Mouse (Mus musculus) A20 (cell line): Measurements from ENCODE around the gene Slc12a3.

ENCODE experiments used
- DNase-seq: peaks from one replicate; pipeline ENCODE4 v3.0.0-alpha.2; 2011; ENCODE audit warnings: low read depth, low spot score

The Slc12a3 gene

DNA sequence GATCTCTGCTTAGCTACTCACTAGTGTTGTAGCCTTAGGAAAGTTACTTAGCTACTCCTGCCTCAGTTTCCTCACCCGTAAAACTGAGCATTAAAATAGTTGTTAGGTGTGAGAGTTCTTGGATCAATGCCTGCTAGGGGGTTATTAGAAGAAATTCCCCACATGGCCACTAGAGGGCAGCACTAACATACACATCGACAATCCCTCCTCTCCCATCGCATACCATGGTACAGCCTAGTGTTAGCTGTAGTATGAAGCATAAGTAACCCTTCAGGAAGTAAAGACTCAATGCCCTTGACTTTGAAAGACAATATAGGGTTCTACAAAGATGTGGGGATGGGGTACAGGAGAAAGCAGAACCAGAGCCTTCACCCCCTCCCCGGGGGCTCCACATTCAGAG lies 1.7 kb downstream of the Slc12a3 start:
- DNase-seq = peak; percentile 73

DNA sequence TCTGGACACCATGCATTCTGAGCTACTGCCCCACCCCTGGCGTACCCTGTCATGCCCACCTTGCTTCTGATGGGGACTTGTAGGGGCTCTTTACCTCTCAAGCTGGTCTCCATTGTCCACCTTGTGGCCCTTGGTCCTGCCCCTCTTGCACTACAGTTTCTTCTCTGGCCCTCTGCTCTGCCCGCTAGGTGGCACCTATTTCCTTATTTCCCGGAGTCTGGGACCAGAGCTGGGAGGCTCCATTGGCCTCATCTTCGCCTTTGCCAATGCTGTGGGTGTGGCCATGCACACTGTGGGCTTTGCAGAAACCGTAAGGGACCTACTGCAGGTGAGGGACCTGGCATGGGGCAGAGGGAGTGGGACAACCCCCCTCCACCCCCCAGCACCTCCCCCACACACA lies 4.3 kb downstream of the Slc12a3 start:
- DNase-seq = peak; percentile 58

DNA sequence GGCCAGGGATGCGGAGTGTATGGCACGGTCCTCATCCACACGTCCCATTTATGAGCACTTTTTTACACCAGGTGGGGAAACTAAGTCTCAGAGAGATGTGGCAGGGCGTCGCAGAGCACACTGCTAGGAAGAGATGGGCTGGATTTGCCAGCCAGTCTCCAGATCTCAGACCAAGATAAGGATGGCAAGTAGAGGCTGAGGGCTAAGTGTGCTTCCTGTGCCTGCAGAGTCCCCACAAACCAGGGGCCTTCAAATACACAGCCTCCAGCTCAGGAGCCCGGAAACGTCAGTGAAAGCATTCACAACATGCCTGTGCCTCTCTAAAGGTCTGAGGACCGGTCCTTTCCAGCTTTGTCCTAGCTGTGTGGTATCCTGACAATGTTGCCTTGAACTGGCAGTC lies 8.6 kb downstream of the Slc12a3 start:
- DNase-seq = no peak

DNA sequence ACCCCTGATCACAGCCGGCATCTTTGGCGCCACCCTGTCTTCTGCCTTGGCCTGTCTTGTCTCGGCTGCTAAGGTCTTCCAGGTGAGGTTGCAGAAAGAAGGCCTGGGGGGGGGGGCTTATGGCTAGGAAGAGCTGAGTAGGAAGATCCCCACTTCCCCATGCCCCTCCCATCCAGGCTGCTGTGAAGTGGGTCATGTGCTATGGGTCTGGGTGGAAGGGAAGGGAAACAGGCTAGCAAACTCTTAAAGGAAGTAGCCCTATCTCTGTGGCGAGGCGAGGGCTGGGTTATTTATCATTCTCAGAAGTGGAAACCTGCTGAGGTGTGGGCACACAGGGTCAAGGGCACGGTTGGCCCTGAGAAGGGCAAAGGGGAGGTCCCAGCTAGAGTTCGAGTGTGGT lies 11.8 kb downstream of the Slc12a3 start:
- DNase-seq = no peak

DNA sequence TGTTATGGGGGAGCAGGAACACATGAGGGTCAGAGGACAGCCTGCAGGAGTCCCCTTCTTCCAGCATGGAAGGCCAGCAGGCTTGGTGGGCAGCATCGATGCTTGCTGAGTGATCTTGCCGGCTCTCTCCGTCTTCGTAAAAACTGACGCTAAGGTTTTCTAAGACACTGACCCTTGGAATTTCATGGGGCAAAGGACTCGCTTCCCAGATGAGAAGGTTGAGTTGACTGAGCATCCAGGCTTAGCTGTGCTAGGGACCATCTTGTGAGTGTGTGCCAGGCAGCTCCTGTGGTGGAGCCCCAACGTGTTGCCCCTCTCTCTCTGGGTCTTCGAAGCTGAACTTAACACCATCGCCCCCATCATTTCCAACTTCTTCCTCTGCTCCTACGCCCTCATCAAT lies 13.7 kb downstream of the Slc12a3 start:
- no peak for DNase-seq

DNA sequence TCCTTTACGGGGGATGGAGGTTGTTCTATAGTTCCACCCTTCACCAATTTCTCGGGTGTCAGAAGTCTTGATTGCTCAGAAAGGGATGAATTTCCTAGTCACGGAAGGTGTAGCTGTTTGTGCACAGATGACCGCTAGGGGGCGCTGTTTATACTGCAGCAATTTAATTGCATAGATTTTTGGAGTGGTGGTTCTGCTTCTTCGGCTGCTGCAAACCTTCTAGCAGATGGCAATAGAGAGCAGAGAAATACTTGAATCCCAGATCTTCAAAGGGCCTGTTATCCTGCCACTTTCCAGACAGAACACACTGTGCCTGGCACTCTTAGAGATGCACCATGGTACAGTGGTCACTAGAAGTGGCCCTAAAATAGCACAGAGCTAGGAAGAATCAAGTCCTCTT lies 14.3 kb downstream of the Slc12a3 start:
- peak; percentile 82 for DNase-seq

DNA sequence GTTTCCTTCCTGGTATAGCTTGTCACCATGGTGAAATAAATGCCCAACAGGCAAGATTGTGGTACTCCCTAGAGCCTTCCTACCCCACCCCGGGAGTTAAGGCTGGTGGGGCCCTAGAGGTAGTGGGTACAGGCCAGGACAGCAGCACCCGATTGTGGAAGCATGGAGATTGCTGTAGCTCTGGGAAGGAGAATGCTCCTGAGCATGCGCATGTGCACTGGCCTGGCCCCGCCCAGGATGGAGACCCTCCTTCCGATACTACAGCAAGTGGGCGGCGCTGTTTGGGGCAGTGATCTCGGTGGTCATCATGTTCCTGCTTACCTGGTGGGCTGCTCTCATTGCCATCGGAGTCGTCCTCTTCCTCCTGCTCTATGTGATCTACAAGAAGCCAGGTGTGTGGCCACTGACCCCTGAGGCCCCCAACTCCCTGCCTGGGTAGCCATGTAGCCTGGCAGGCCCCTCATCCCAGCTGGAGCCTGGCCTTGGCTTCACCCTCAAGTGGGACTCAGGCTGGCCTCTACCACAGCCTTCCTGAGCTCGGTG lies 14.8 kb downstream of the Slc12a3 start:
- DNase-seq = no peak

DNA sequence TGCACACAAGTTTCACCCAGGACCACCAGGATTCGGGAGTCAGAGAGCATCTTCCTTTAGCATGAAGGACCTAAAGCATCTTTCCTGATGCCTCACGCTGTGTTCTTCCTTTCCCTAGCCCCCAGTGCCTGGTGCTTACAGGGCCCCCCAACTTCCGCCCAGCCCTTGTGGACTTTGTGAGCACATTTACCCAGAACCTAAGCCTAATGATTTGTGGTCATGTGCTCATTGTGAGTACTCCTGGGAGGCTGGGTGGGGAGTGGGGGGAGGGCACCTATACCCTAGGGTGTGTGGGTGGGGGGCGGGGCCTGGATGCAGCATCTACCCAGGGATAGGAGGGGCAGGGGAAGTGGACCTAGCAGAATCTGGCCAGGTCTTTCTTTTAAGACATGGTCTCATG lies 16.7 kb downstream of the Slc12a3 start:
- DNase-seq = no peak

DNA sequence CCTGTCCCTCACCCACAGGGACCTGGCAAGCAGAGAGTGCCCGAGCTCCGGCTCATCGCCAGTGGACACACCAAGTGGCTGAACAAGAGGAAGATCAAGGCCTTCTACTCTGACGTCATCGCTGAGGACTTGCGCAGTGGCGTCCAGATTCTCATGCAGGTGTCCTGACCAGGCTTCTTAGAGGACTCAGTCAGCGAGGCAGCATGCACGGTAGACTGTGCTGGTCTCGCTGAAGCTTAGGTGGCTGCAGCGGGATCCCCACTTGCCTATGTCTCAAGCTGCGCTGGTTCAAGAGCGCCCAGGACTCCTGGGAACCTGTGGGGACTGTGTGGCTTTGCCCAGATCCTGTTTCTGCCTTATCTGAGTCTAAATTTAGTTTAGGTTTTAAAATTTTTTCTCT lies 17.3 kb downstream of the Slc12a3 start:
- peak; percentile 70 for DNase-seq

DNA sequence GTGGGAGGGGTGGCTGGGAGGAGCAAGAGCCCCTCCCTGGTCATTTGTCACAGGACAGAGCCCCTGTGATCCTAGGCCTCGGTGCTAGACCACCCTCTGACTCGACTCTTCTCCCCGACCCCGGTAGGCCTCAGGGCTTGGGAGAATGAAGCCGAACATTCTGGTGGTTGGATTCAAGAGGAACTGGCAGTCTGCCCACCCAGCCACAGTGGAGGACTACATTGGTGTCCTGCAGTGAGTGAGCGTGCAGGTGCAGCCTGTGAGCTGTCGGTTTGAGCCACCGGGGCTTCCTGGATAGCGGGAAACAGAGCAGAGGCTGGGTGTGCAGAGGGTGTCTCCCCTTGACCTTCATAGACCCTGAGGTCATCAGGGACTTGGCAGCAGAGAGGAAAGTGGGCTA lies 19.4 kb downstream of the Slc12a3 start:
- no peak for DNase-seq

DNA sequence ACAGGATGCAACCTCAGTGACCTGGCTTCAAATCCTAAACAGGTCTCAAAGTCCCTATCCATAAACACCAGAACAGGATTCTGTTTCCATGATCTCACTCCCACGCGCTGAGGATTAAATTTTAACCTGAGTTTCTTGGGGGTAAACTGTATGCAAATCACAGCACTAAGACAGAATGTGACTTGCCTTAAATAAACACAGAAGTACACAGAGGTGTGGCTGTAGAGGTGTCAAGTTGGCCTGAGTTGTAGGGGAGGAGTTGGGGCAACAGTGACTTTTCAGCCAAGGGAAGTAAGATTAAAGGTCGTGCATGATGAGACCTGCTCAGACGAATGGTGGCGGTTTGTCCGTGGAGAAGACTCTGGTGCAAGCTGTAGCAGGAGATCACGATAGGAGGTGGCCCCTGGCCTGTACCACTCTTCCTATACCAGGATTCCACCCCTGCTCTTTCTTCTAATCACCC lies 25.1 kb downstream of the Slc12a3 start:
- DNase-seq = peak; percentile 78

DNA sequence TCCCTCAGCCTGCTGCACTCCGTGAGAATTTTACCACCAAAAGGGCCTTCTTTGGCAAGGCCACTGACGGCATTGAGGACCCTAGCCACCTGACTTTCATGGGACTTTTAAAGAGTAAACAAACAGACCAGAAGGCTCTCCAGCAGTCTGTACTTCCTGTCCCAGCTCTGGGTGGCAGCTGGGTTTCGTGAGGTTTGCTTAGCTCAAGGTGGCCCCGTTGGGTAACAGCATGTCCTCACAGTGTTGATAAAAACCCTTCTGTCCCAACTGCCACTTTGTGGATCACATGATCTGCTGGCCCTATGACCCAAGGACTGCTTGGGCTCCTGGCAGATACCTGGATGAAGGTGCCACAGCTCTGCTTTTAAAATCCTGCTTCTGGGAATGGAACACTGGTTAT lies 25.6 kb downstream of the Slc12a3 start:
- DNase-seq = peak; percentile 87

DNA sequence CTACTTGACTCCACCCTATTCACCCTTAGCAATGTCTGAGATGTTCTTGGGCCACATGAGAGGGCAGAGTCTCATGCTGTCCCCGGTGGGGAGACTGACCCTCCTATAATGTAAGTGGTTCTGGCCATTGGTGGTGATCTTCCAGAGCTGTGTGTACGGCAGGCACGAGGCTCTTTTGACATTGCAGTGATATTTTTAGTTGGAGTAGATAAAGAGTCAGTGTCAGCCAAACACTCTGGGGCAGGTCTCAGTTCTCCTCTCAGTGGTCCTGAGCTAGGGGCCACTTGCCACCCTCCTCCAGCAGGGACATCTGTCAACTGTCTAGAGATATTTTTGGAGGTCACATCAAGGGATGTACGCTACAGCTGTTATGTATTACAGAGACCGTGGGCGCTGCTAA lies 28.2 kb downstream of the Slc12a3 start:
- no peak for DNase-seq

DNA sequence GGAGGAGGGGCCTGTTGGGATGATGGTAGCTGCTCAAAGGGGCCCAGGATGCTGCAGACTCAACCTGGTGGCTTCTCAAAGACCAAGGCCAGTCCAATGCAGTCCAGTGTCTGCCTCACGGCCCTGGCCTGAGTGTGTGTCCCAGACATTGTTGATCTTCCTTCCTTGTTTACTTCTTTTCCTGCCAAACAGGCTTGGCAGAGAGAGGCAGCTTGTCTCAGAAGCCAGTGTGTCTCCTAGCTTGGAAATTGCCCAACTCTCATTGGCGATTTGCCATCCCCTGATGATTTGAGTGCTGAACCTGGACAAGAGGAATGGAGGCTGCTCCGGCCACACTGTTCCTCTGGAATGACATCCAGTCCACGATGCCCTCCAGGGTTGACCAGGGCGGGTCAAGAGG lies 29.5 kb downstream of the Slc12a3 start:
- DNase-seq = no peak

DNA sequence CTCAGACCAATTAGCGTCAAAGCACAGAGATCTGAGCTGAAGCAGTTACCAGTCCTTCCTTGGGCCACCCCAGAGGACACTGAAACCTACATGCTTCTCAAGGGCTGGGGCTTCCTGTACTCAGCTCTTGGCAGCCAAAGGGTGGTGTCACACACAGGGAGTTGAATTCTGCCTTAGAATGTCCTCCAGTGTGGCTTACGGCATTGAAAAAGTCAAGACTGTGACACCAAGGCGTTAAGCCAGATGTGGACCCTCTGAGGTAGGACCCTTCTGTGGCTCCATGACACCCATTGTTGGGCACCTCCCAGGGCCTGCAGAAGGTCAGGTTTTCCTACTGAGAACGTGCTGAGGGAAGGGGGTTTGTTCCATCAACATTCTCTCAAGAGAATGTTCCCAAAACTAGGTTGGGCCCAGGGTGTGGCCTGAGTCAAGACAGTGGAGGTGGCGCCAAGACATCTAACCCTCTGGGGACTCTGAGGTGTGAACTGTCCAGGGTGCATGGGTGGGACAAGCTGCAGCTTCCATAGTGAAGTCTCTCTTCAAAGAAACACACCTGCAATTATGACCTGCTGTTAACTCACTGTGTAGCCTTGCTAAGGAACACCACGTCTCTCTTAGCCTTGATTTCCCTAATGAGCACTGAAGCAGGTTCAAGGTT lies 32.9 kb downstream of the Slc12a3 start:
- DNase-seq = no peak

DNA sequence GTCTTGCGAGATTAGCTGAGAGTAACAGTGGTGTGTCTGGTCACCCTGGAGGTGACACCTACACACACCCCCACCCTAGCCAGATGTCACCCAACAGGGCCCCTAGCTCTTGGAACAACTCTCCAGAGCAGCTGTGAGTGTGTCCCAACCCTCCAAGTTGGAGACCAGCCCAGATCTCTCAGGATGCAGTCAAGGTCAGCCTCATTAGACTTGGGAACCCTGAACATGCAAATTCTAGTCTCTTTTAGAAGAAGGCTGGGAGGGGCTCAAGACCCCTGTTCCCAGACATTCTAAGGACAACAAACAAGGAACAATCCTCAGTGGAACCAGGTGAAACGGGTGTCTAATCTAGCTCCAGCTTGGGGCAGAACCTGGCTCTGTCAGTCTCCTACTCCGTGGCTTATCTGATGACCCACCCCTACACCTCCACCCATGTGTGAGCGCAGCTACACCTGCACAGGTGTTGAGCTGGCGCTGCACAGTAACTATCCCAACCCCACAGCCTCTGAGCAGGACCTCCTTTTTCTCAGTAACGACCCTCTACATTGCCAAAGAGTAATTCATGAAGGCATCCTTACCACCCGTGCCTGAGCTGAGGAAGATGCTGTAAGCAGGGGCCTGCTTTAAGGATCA lies 33.7 kb downstream of the Slc12a3 start:
- no peak for DNase-seq

DNA sequence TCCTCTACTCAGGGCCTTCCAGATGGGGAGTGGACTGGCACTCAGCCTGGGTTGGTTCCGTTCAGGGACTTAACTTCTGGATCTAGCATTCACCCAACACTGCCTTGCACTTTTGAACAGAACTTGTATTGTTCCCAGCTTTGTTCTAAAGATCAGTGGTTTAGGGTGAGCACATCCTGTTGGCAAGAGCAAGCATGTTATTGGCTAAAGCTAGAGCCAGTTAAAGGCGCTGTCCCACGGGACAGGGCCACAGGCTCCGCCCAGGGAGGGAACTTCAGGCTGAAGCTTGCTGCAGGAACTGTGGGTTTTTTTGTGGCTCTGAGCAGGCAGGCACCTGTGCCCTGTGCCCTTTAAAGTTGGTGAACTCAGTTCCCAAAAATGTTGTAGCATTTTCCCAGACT lies 34.3 kb downstream of the Slc12a3 start:
- peak; percentile 86 for DNase-seq

DNA sequence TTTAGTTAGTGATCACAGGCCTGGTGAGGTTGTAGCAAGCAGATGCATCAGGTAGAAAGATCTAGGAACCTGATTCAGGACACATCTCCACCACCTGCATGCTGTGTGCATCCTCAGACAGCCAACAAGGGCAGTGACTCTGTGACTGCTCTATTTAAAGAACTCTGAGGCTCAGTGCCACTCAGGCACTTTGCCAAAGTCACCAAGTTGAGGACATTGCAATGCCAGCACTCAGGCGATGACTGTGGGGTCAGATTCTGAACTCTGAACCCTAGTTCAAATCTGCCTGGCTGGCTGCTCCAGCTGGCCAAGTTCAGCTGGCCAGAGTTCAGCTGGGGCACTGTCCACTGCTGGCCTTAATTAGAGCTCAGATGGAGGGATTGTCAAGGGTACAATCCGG lies 34.9 kb downstream of the Slc12a3 start:
- DNase-seq = no peak

DNA sequence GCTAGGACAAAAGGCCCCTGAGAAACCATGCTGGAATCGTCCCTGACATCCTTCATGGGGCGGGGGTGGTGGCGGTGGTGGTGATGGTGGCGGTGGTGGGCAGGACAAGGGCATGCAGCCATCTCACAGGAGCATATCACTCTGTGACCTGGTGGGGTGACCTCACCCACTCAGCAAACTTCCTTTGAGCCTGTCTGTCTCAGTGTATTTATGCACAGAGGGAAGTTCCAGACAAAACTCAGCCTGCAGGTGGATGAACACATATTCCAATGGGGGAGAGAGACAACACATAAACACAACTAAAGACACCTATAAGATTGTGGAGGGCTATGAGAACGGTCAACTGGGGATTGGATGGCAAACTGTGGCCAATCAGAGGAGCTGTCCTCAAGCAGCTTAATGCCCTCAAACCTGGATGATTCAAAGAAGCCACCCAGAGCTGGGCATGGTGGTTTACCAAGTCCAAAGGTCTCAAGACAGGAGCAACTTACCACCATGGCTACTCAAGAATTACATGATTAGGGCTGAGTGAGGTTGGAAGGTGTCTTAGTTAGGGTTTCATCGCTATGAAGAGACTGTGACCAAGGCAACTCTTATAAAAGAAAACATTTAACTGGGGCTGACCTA lies 35.8 kb downstream of the Slc12a3 start:
- no peak for DNase-seq

DNA sequence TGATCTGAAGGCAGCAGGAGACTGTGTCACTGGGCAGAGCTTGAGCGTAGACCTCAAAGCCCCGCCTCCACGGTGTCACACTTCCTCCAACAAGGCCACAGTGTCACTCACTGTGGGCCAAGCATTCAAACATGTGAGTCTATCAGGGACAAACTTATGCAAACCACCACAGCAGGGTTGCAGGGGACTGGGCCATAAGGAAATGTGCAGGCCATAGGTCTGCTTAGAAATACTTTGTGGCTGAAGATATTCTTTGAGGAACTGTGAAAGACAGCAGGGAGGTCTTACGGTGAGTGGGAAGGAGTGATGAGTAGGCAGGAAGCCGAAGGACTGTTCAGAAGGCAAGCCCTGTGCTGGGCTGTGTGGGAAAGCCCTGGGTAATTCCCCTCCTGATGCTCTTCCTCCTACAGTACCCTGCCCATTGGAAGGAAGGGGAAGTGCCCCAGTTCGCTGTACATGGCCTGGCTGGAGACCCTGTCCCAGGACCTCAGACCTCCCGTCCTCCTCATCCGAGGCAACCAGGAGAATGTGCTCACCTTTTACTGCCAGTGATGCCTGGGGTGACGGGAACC lies 36.5 kb downstream of the Slc12a3 start:
- peak; percentile 93 for DNase-seq

DNA sequence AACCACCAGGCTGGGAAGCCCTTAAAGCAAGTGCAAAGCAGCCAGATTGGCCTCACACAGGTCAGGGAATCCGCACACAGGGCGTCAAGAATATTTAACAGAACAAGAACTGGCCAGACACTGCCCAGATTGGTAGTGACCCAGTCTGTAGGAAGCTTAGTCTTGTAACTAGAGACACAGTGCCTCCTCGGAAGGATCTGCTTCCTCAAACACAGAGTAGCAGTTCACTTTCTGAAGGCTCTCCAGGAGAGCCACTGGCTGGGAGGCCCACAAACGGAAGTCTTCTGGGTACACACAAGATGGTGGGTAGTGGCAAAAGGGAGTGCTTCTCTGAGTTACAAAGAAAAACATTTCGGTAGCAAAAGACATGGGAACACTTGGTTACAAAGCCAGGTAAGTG lies 41.8 kb downstream of the Slc12a3 start:
- no peak for DNase-seq

DNA sequence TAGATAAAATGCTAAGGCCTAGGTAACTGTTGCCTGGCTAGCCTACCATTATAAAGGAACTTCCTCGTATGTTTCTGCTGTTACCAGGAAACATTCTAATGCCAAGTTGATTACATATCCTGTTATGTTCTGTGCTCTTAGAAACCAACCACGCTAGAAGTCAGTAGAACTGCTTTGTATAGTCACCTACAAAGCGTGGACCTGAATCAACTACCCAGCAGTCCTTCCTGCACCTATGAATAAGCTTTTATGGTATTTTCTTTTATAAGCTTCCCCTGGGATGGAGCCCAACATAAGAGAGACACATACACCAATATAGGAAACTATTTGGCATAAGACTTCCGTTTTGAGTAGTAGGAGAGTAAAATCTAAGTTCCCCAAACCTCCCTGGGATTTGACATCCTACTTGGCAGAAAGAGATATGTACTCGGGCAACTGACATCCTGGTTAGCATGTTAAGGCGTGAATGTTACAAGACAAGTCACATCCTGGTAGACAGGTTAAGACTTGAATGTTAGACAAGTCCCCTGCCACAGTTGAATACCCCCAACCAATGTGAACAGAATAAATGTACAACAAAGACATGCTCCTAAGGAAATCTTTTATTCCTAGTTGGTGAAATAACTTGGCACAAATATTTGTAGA lies 44.1 kb downstream of the Slc12a3 start:
- DNase-seq = no peak
